Mouse (Mus musculus): ENCODE measurements around the gene Olfr698. TPM values are rescaled to one million over a fixed set of nuclear protein-coding genes. Genes with fewer than 3 reads are reported as not detected.

Gene Olfr698
- polyA plus RNA-seq (2012; rRNA removed): not detected in 2 replicates

GRCm38 (mm10) chr7:106755297-106755696, at the start of gene Olfr698:
TSS of gene Olfr698 (minus strand) at chr7:106755397.

GRCm38 (mm10) chr7:106793098-106793497, 37.9 kb upstream of the Olfr698 start, which contains the start of gene Olfr699:
TSS of gene Olfr699 (minus strand) at chr7:106793198.

GRCm38 (mm10) chr7:106742343-106742742, 12.9 kb downstream of the Olfr698 start, which contains the start of gene Olfr697:
TSS of gene Olfr697 (minus strand) at chr7:106742443.

GRCm38 (mm10) chr7:106716296-106716695, 38.9 kb downstream of the Olfr698 start, which contains the start of gene Olfr695:
TSS of gene Olfr695 (minus strand) at chr7:106716396.

Other genes with a start within 250 kb of the Olfr698 start
- not detected in 2 replicates for gene Olfr693, start 74.8 kb downstream of the Olfr698 start, polyA plus RNA-seq (2012; rRNA removed)
- gene Olfr694, start 63.6 kb downstream of the Olfr698 start, polyA plus RNA-seq (2012; rRNA removed): not detected in 2 replicates
- not detected in 2 replicates for gene Olfr695, start 39.0 kb downstream of the Olfr698 start, polyA plus RNA-seq (2012; rRNA removed)
- not detected in 2 replicates for gene Olfr697, start 13.0 kb downstream of the Olfr698 start, polyA plus RNA-seq (2012; rRNA removed)
- gene Olfr699, start 37.8 kb upstream of the Olfr698 start, polyA plus RNA-seq (2012; rRNA removed): not detected in 2 replicates
- not detected in 2 replicates for gene Olfr700, start 53.4 kb upstream of the Olfr698 start, polyA plus RNA-seq (2012; rRNA removed)
- not detected in 2 replicates for gene Olfr701, start 58.7 kb upstream of the Olfr698 start, polyA plus RNA-seq (2012; rRNA removed)
- gene Olfr702, start 78.5 kb upstream of the Olfr698 start, polyA plus RNA-seq (2012; rRNA removed): not detected in 2 replicates
- gene Olfr703, start 88.0 kb upstream of the Olfr698 start, polyA plus RNA-seq (2012; rRNA removed): not detected in 2 replicates
- gene Olfr704, start 107.8 kb upstream of the Olfr698 start, polyA plus RNA-seq (2012; rRNA removed): not detected in 2 replicates
- not detected in 2 replicates for gene Olfr705, start 121.5 kb upstream of the Olfr698 start, polyA plus RNA-seq (2012; rRNA removed)
- not detected in 2 replicates for gene Olfr706, start 132.8 kb upstream of the Olfr698 start, polyA plus RNA-seq (2012; rRNA removed)
- gene Olfr707, start 145.8 kb upstream of the Olfr698 start, polyA plus RNA-seq (2012; rRNA removed): not detected in 2 replicates
- not detected in 2 replicates for gene Olfr1532-ps1, start 152.6 kb upstream of the Olfr698 start, polyA plus RNA-seq (2012; rRNA removed)
- not detected in 2 replicates for gene Olfr709-ps1, start 176.8 kb upstream of the Olfr698 start, polyA plus RNA-seq (2012; rRNA removed)
- not detected in 2 replicates for gene Olfr710, start 192.9 kb upstream of the Olfr698 start, polyA plus RNA-seq (2012; rRNA removed)
- not detected in 2 replicates for gene Olfr6, start 208.5 kb upstream of the Olfr698 start, polyA plus RNA-seq (2012; rRNA removed)
- gene Olfr711, start 220.1 kb upstream of the Olfr698 start, polyA plus RNA-seq (2012; rRNA removed): not detected in 2 replicates

Measured in stomach, adult 2 months (tissue).